Mouse (Mus musculus): ENCODE measurements around the gene Slc38a9. TPM values are rescaled to one million over a fixed set of nuclear protein-coding genes. Genes with fewer than 3 reads are reported as not detected.

Gene Slc38a9
- polyA plus RNA-seq, 1 experiment, result 3.7 TPM

GRCm38 (mm10) chr13:112758546-112759090, 98.1 kb downstream of the Slc38a9 start:
- Histone ChIP-seq H3K4me3 (no peak overlapping the region), H3K4me2 (ENCODE audit: low read depth) (no peak overlapping the region), H3ac (ENCODE audit: control insufficient read depth, insufficient read length) (no peak overlapping the region), H3K36me3 (ENCODE audit: control insufficient read depth, insufficient read depth) (no peaks in the 10 kb centered on the region), H3K79me2 (ENCODE audit: control insufficient read depth, insufficient read depth) (no peaks in the 10 kb centered on the region), H3K27me3 (ENCODE audit: control insufficient read depth, insufficient read depth, insufficient read length) (no peaks in the 10 kb centered on the region)
- TF ChIP-seq REST (IDR thresholded peaks at IDR 0.05; ENCODE audit: insufficient read depth, insufficient read length) (no peak), E2F4 (IDR thresholded peaks at IDR 0.05; ENCODE audit: insufficient read depth) (no peak), MYOD1 (IDR thresholded peaks at IDR 0.05; ENCODE audit: control insufficient read depth in 1 of 3, insufficient read length in 2 of 3, low read depth in 2 of 3) (no peak), SRF (IDR thresholded peaks at IDR 0.05; ENCODE audit: control insufficient read depth, insufficient read length, low read depth) (no peak), POLR2A (IDR thresholded peaks at IDR 0.05; ENCODE audit: insufficient read length, low read depth) (no peak), MYOG (IDR thresholded peaks at IDR 0.05; ENCODE audit: control insufficient read depth in 1 of 3, insufficient read depth in 1 of 3, insufficient read length in 2 of 3, low read depth in 2 of 3) (no peak), CEBPB (IDR thresholded peaks at IDR 0.05; ENCODE audit: insufficient read depth, poor library complexity, severe bottlenecking) (no peak)

GRCm38 (mm10) chr13:112759364-112759763, 98.8 kb downstream of the Slc38a9 start:
- no peaks in the 10 kb centered on the region for H3K36me3 ChIP-seq (ENCODE audit: control insufficient read depth, insufficient read depth)
- no peak overlapping the region for H3K4me2 ChIP-seq (ENCODE audit: low read depth)
- no peak overlapping the region for H3K4me3 ChIP-seq
- no peaks in the 10 kb centered on the region for H3K27me3 ChIP-seq (ENCODE audit: control insufficient read depth, insufficient read depth, insufficient read length)
- TF ChIP-seq REST (IDR thresholded peaks at IDR 0.05; ENCODE audit: insufficient read depth, insufficient read length), result no peak
- no peak for TF ChIP-seq MYOD1 (IDR thresholded peaks at IDR 0.05; ENCODE audit: control insufficient read depth in 1 of 3, insufficient read length in 2 of 3, low read depth in 2 of 3)
- no peak for TF ChIP-seq POLR2AphosphoS2 (IDR thresholded peaks at IDR 0.05; ENCODE audit: insufficient read length, low read depth)
- no peak for TF ChIP-seq SRF (IDR thresholded peaks at IDR 0.05; ENCODE audit: control insufficient read depth, insufficient read length, low read depth)
- TF ChIP-seq MAX (IDR thresholded peaks at IDR 0.05; ENCODE audit: low read depth), result no peak
- TF ChIP-seq USF1 (IDR thresholded peaks at IDR 0.05; ENCODE audit: low read depth), result no peak
- TF ChIP-seq POLR2A (IDR thresholded peaks at IDR 0.05; ENCODE audit: insufficient read length, low read depth), result no peak
- TF ChIP-seq TCF12 (IDR thresholded peaks at IDR 0.05; ENCODE audit: insufficient read depth, poor library complexity, severe bottlenecking), result no peak
- TF ChIP-seq E2F4 (IDR thresholded peaks at IDR 0.05; ENCODE audit: insufficient read depth), result no peak
- TF ChIP-seq CEBPB (IDR thresholded peaks at IDR 0.05; ENCODE audit: insufficient read depth, poor library complexity, severe bottlenecking), result no peak
- no peak for TF ChIP-seq MYOG (IDR thresholded peaks at IDR 0.05; ENCODE audit: control insufficient read depth in 1 of 3, insufficient read depth in 1 of 3, insufficient read length in 2 of 3, low read depth in 2 of 3)
- no peak for TF ChIP-seq TCF3 (IDR thresholded peaks at IDR 0.05; ENCODE audit: insufficient read length, low read depth)
- no peak overlapping the region for H3ac ChIP-seq (ENCODE audit: control insufficient read depth, insufficient read length)
- no peaks in the 10 kb centered on the region for H3K79me2 ChIP-seq (ENCODE audit: control insufficient read depth, insufficient read depth)

DNA sequence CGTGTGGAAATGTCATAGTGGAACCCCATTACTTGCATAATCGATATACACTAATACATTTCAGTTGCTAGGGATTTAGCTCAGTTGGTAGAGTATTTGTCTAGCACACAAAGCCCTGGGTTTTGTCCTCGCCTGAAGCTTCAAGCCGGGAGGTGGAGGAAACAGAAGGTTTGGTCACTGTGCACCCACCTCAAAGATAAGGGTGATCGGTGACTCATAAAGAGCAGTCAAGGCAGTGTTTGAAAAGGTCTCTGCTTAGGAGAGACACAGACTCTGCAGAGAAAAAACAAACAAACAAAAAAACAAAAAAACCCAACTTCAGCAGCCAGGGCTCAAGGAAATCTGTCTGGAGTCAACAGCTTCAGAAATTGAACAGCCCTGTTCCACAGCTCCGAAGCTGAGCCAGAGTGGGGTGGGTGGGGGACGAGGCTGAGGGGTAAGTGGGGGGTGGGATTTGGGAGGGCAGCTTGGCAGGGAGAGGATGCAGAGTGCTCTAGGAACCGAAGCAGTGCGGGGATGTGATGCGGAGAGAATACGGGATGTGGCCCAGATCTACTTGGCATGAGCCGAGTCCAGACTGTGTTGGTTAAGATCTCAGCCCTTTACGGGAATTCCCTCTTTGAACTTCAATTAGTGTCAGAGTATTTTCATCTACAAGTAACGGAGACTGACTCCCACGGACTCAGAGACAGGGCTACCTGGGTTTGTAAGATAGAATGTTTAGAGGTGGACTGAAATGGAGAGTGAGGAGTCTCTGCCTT, 99.4 kb downstream of the Slc38a9 start:
- Histone ChIP-seq H3ac (ENCODE audit: control insufficient read depth, insufficient read length) (no peak overlapping the region), H3K4me3 (no peak overlapping the region), H3K4me2 (ENCODE audit: low read depth) (no peak overlapping the region), H3K79me2 (ENCODE audit: control insufficient read depth, insufficient read depth) (no peaks in the 10 kb centered on the region), H3K27me3 (ENCODE audit: control insufficient read depth, insufficient read depth, insufficient read length) (no peaks in the 10 kb centered on the region), H3K36me3 (ENCODE audit: control insufficient read depth, insufficient read depth) (no peaks in the 10 kb centered on the region)
- TF ChIP-seq TCF12 (IDR thresholded peaks at IDR 0.05; ENCODE audit: insufficient read depth, poor library complexity, severe bottlenecking) (no peak), CEBPB (IDR thresholded peaks at IDR 0.05; ENCODE audit: insufficient read depth, poor library complexity, severe bottlenecking) (no peak), MYOG (IDR thresholded peaks at IDR 0.05; ENCODE audit: control insufficient read depth in 1 of 3, insufficient read depth in 1 of 3, insufficient read length in 2 of 3, low read depth in 2 of 3) (no peak), E2F4 (IDR thresholded peaks at IDR 0.05; ENCODE audit: insufficient read depth) (no peak), REST (IDR thresholded peaks at IDR 0.05; ENCODE audit: insufficient read depth, insufficient read length) (no peak), SRF (IDR thresholded peaks at IDR 0.05; ENCODE audit: control insufficient read depth, insufficient read length, low read depth) (no peak), USF1 (IDR thresholded peaks at IDR 0.05; ENCODE audit: low read depth) (no peak), MAX (IDR thresholded peaks at IDR 0.05; ENCODE audit: low read depth) (no peak), TCF3 (IDR thresholded peaks at IDR 0.05; ENCODE audit: insufficient read length, low read depth) (no peak), POLR2AphosphoS2 (IDR thresholded peaks at IDR 0.05; ENCODE audit: insufficient read length, low read depth) (no peak), POLR2A (IDR thresholded peaks at IDR 0.05; ENCODE audit: insufficient read length, low read depth) (no peak), MYOD1 (IDR thresholded peaks at IDR 0.05; ENCODE audit: control insufficient read depth in 1 of 3, insufficient read length in 2 of 3, low read depth in 2 of 3) (no peak)

DNA sequence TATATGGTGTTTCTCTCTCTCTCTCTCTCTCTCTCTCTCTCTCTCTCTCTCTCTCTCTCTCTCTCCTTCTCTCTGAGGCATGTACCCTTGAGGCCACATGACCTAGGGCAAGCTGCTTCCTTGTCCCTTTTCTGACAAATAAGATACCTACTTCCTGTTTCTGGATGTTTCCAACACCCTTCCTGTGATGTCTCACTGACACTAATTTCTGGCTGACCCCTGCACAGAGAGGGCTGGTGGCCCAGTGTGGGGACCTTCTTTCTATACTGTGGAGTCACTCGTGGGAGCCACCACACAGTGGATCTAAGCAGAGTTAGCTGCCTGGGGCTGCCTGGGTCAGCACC, 100.0 kb downstream of the Slc38a9 start:
- Histone ChIP-seq H3K4me2 (ENCODE audit: low read depth) (no peak overlapping the region), H3ac (ENCODE audit: control insufficient read depth, insufficient read length) (no peak overlapping the region), H3K79me2 (ENCODE audit: control insufficient read depth, insufficient read depth) (no peaks in the 10 kb centered on the region), H3K4me3 (no peak overlapping the region), H3K27me3 (ENCODE audit: control insufficient read depth, insufficient read depth, insufficient read length) (no peaks in the 10 kb centered on the region), H3K36me3 (ENCODE audit: control insufficient read depth, insufficient read depth) (no peaks in the 10 kb centered on the region)
- TF ChIP-seq POLR2A (IDR thresholded peaks at IDR 0.05; ENCODE audit: insufficient read length, low read depth), result no peak
- peak in 1 of 3 experiments; percentile 45 for TF ChIP-seq MYOD1 (IDR thresholded peaks at IDR 0.05; ENCODE audit: control insufficient read depth in 1 of 3, insufficient read length in 2 of 3, low read depth in 2 of 3)
- TF ChIP-seq TCF3 (IDR thresholded peaks at IDR 0.05; ENCODE audit: insufficient read length, low read depth), result no peak
- TF ChIP-seq MYOG (IDR thresholded peaks at IDR 0.05; ENCODE audit: control insufficient read depth in 1 of 3, insufficient read depth in 1 of 3, insufficient read length in 2 of 3, low read depth in 2 of 3), result peak in 1 of 3 experiments; percentile 33
- no peak for TF ChIP-seq MAX (IDR thresholded peaks at IDR 0.05; ENCODE audit: low read depth)
- no peak for TF ChIP-seq USF1 (IDR thresholded peaks at IDR 0.05; ENCODE audit: low read depth)

Data from myocyte (in vitro differentiated cells).